Mouse (Mus musculus): ENCODE measurements at regions not wholly inside any gene's neighbourhood (a gene's known extent, or its start where the extent isn't known, plus 50 kb on each side); places are given as distances from the start of the nearest gene placed in this dataset.

DNA sequence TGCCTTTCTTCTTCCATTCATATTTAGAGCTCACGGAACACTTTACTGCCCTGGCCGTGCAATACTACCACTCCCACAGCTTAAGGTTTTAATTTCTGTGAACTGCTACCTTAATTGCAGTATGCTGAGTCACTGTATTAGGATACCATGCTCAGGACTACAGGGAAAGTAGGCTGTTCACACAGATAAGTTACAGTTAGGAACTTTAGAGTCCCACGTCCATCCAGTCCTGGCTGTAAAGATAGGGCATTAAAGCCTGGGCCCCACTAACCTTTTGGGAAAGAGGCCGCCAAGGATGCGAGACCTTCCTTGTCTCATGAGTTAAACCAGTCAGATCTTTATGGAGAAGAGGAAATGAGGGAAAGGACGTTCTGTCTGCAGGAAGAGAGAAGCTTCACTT, 574.6 kb downstream of the Stpg2 start:
- DNase-seq (ENCODE audit: low spot score in 2 of 2): no peak

GRCm38 (mm10) chr3:139783406-139783805, 577.9 kb downstream of the Stpg2 start:
- DNase-seq (ENCODE audit: low spot score in 2 of 2): no peak

DNA sequence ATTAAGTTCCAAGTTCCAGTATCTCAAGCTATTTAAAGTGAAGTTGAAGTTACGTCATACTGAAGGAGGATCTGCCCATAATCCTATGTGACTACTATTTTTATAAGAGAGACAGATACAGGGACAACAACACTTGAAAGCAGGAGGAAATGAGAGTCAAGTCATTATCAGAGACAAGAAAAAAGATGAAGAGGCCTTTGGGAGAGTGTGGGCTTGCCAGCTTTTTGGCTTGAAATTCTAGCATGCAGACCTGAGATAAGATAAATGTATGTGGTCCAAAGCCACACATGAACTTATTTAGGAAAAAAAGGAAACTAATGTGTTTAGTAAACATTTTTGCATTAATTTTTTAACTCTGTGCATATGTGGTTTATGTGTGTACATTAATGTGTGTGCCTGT, 581.0 kb downstream of the Stpg2 start:
- no peak for DNase-seq (ENCODE audit: low spot score in 2 of 2)

GRCm38 (mm10) chr3:139788854-139789253, 583.4 kb downstream of the Stpg2 start:
- no peak for DNase-seq (ENCODE audit: low spot score in 2 of 2)

- DNase-seq (ENCODE audit: low spot score in 2 of 2): no peak
Observed at GRCm38 (mm10) chr3:139796685-139797084, 591.2 kb downstream of the Stpg2 start.

DNA sequence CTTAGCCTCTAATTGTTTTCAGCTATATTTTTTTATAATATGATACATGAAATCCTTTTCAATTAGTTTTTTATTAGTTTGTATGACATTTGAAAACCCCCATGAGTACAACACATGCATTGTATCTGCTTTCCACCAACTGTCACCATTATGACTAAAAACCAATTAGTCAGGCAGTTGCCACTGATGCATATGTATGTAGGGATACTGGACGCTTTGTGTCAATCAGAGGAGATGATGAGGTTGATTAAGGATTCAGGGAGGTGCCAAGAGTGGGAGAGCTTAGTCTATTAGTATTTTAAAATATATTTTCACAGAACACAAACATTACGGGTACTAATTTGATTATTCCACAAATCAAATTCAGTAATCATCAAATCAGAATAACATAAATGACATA, 593.6 kb downstream of the Stpg2 start:
- no peak for DNase-seq (ENCODE audit: low spot score in 2 of 2)

DNA sequence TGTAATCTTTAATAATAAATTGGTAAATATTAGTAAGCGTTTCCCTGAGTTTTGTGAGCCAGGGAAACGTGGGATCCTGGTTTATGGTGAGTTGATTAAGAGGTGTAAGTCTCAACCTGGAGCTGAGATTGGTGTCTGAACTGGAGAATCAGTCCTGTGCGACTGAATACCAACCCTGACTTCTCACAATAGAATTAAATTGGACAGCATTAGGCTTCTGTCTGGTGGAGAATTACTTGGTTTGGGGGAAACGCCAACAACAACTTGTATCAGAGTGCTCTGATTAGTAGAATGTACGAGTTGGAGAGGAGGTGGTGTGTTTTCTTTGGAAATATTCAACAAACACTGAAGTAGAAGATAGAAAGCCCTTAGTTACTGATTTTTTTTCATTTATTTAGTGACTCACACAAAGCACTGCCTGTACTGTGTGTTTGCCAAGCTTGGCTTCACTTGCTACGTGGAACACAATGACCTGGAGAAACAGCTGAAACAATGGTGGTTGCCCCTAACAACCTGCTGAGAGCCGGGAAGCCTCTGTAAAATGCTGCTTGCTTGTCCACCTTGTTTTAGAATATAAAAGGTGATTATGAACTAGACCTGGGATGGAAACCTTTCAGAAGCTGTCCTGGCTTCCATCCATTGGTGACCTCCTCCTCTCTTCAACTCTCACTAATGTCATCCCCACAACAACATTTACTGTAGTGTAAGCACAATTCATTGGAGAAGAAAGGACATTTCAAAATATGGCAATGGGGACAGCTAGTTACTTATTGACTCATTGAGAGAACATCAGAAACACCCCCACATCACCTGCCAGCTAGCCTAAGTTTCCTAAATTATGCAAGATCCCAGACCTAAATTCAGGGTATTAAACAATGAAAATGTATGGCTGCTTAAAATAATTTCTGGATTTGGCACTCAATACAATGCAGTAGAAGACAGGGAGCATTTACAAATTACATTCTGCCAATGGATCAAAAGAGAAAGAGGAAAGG, 597.5 kb downstream of the Stpg2 start:
- DNase-seq (ENCODE audit: low spot score in 2 of 2): peak; percentile 27 to 37

GRCm38 (mm10) chr3:139828014-139828413, 622.5 kb downstream of the Stpg2 start:
- no peak for DNase-seq (ENCODE audit: low spot score in 2 of 2)

DNA sequence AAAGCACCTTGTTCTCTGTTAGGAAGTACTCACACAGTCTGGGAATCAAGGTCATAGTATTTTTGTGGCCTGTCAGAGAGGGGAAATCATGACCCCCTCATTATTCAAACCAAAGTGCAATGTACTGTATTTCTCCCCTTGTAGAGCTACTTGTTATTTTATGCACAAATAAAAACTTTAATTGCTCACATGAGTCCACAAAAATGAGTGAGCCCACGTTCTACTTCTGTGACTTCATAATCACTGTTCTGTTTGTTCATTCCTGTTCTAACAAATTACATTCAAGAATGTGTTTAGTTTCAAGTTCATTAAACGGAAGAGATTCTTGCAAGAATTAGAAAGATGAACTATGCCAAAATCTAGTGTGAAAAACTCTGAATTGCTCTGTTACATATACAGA, 623.1 kb downstream of the Stpg2 start:
- no peak for DNase-seq (ENCODE audit: low spot score in 2 of 2)

DNA sequence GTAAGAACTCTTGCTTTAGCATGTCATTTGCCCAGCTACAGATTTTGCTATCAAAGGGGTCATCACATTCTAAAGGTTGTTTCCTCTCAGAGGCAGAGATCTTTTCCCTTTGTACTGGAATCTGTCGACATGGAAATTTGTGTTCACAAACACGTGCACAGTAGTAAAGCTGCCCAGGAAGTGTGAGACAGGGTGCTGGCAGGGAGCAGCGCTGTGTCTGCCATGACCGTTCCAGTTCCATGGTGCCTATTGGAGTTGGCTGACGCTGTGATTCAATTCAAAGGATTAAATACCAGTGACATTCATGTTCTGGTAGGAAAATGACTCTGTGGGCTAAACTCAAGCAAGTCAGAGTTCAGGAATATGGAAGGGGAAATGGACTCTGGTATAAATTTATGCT, 627.1 kb downstream of the Stpg2 start:
- no peak for DNase-seq (ENCODE audit: low spot score in 2 of 2)

DNA sequence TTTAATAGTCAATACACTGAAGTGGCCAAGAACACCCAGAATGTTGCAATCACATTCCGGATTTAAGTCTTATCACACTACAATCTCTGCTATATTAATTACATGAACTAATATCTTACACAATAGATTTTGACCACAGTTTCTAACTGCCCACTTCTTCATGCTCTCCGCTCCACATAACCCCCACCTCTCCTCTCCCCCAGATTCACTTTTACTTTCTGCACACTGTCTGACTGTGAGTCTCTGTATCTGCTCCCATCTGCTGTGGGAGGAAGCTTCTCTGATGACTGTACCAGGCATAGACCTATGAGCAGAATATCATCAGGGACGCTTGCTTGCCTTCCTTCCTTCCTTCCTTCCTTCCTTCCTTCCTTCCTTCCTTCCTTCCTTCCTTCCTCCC, 636.5 kb downstream of the Stpg2 start:
- DNase-seq (ENCODE audit: low spot score in 2 of 2): no peak

DNA sequence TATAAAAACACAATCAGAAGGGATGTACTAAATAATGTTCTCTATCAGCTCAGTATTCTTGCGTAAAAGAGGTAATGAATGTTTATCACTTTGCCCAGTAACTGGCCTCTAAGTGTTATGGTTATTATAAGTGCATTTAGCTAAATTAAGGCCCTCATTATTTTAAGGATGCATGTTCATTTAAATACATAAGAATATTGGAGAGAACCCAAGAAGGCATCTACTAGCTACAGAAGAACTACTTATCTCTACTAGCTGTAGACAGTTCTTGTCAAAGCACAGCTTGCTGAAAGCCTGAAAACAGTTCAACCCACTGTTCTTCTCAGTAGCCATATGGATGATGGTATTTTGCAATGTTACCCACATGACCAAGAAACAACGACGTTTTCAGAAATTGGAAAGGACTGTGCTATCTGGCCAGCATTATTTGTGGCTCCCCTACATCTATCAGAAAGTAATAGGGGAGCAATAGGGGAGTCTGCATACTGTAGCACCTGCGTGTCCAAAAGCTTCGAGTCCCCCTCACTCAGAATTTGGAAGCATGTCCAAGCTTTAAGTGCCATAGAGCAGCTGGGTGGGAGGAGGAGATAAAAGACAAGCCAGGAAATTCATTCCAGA, 637.6 kb downstream of the Stpg2 start:
- DNase-seq (ENCODE audit: low spot score in 2 of 2): no peak

DNA sequence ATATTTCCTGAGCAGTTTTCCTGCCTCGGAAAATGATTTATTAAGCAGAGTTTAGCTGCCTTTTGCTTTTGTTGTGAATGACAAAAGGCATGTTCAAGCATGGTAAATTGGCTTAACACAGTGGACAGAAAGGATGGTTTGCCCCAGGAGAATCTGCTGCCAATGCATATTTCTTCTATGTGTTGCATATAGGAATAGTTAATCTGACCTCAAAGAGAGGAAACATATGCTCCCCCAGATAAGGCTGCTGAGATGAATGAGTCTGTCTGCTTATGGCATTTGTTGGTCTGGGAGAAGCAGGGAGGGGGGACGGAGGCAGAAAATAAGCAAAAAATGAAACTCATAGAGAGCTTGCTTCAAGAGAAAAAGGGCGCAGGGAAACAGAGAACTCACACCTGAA, 638.9 kb downstream of the Stpg2 start:
- DNase-seq (ENCODE audit: low spot score in 2 of 2): no peak

GRCm38 (mm10) chr3:139847826-139848225, 642.3 kb downstream of the Stpg2 start:
- no peak for DNase-seq (ENCODE audit: low spot score in 2 of 2)

- DNase-seq (ENCODE audit: low spot score in 2 of 2): no peak
Observed at GRCm38 (mm10) chr3:139859966-139860635, 654.6 kb downstream of the Stpg2 start.

GRCm38 (mm10) chr3:139860831-139861371, 655.4 kb downstream of the Stpg2 start:
- no peak for DNase-seq (ENCODE audit: low spot score in 2 of 2)

DNA sequence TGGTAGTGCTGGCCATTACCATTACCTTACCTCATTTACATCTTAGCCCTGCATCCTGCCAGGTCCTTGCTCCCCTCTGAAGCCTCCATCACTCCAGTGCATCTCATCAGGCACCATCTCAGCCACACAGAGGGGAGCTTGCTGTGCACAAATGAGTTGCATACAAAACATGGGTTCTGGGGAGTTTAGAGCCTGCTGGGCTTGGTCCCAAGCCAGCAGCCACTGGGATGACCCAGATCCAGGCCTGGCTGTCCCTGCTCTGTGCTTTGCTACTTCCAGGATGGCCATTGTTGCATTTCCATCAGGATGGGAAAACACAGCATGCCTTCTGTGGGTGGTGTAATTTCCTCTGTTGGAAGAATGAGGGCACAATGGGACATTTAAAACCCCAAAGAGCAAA, 660.8 kb downstream of the Stpg2 start:
- no peak for DNase-seq (ENCODE audit: low spot score in 2 of 2)

- no peak for DNase-seq (ENCODE audit: low spot score in 2 of 2)
Observed at GRCm38 (mm10) chr3:139867030-139867429, 661.5 kb downstream of the Stpg2 start.

DNA sequence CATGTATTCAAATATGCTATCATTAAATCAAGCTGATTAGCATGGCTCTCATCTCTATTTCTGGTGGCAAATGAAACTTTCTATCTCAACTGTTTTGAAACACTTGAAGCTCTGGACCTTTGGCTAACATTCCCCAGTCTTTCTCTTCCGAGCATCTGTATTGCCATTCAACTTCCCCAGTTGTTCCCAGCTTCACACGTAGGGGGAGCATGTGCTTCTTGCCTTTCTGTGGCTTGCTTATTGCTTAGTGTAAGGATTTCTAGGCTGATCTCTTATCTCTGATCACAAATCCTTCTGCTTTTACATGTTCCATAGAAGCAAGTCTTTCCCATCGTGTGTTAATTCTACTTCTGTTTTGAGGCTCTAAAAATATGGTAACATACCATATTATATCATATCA, 662.0 kb downstream of the Stpg2 start:
- DNase-seq (ENCODE audit: low spot score in 2 of 2): no peak

DNA sequence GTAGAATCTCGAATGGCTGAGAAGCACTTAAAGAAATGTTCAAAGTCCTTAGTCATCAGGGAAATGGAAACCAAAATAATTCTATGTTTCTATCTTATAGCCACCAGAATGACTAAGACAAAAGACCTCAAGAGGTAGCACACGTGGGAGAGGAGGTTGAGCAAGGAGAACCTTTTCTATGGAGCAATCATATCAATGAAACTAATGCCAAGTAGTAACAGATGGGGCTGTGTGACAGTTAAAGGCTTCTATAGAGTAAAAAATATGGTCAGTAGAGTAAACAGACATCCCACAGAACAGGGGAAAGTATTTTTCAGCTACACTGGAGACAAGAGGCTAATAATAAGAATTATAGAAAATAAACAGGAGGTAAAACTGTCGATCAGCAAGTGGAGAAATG, 664.3 kb downstream of the Stpg2 start:
- DNase-seq (ENCODE audit: low spot score in 2 of 2): no peak

DNA sequence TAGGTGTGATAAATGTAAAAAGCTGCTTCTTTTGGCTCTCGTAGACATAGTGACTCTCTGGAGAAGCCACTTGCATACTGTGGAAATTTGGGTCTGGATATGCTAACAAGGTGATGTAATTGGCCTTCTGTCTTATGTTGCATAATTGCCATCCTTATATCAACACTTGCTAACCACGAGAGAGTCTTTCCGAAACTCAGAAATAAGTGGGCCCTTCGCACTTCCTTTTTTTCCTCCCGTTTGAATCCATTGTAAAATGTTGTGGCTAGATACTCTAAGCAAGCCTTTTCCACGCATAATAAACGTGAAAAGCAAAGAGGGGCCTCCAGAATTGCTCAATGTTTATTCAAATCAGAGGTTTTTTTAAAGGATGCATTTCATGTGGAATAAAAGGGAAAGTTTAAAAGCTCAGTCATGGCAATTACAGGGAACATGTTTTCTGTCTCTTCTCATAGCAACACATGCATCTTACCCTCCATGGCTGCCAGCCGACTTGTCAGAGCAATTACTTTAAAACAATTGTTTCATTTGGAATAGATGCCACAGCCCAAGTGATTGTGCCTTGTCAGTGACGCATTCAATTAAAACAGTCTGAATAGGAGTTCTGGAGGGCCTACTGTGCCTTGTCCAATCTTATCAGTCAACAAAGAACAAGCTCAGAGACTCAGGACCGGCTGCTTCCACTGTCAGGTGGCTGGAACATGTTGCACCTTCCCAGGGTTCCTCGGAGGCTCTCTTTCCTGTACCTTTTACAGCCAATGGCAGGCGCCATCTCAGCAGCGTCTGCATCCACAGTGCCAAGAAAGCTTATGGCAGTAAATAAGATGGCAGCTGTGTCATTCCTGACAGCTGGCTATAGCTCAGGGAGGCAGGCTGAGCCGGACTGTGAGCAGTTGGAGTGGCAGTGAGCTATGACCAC, 680.7 kb downstream of the Stpg2 start:
- DNase-seq (ENCODE audit: low spot score in 2 of 2): peak; percentile 18 to 26

Measured in layer of hippocampus, postnatal 10 days (tissue).